Mouse (Mus musculus): ENCODE measurements at regions not wholly inside any gene's neighbourhood (a gene's known extent, or its start where the extent isn't known, plus 50 kb on each side); places are given as distances from the start of the nearest gene placed in this dataset.

DNA sequence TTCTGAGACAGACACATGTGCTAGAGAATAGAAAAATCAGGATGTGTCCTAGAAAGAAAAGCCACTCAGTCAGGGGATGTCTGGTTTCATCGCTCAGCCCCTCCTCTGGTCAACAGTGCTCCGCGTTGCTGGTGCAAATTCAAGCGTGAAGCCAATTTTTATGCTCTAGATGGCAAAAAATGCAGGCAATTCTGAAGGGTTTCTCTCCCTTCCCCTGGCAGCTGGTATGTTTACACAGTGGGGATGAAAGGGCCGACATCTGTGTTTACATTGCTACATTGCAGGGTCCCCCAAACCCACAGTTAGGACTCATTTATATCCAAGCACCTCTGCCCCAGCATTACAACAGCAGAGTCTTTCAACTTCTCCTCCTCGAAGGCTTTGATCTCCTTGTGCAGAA lies 203.3 kb downstream of the Etaa1 start:
- no peak overlapping the region for H3K9ac ChIP-seq (replicated peaks; ENCODE audit: low read length)
- WGBS, result 26% methylated on average over 6 of the region's 6 CpGs
- no peaks in the 10 kb centered on the region for H3K9me3 ChIP-seq (replicated peaks; ENCODE audit: control insufficient read depth, low read length)
- H3K4me3 ChIP-seq (ENCODE audit: low read depth, low read length), result no peak overlapping the region
- H3K27me3 ChIP-seq (ENCODE audit: control insufficient read depth, insufficient read depth, low read length), result no peaks in the 10 kb centered on the region
- no peak overlapping the region for H3K27ac ChIP-seq (replicated peaks; ENCODE audit: low read depth, low read length)
- ATAC-seq (replicated peaks; ENCODE audit: insufficient number of reproducible peaks, low FRiP score, low TSS enrichment, low read depth) (peak; percentile 86), DNase-seq (ENCODE audit: low spot score) (peak; percentile 60)
- no peaks in the 10 kb centered on the region for H3K36me3 ChIP-seq (replicated peaks; ENCODE audit: control insufficient read depth, insufficient read depth, low read depth, low read length)
- H3K4me1 ChIP-seq (ENCODE audit: control insufficient read depth, insufficient read depth, low read length), result no peaks in the 10 kb centered on the region
- H3K4me2 ChIP-seq (ENCODE audit: low read depth, low read length), result no peak overlapping the region

DNA sequence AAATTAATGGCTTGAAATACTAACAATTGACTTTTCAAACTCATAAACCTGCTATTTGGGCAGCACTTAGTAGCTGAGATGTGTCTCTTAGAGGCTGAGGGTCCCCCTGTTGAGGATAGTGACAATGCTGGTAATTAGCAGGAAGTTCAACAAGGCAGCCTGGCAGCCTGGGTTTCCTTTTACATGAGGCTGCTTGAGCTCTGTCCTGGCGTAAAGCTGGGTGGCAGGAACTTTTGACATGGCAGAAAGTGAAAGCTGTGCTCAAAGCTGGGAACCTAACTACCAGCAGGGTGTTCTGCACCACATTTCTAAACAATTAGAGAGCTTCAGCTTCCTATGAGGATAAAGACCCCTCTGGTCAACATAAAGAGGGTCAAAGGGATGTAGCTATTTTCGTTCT lies 194.5 kb downstream of the Etaa1 start:
- DNase-seq (ENCODE audit: low spot score) (no peak), ATAC-seq (replicated peaks; ENCODE audit: insufficient number of reproducible peaks, low FRiP score, low TSS enrichment, low read depth) (no peak)
- Histone ChIP-seq H3K27ac (replicated peaks; ENCODE audit: low read depth, low read length) (no peak overlapping the region), H3K27me3 (ENCODE audit: control insufficient read depth, insufficient read depth, low read length) (no peaks in the 10 kb centered on the region), H3K36me3 (replicated peaks; ENCODE audit: control insufficient read depth, insufficient read depth, low read depth, low read length) (no peaks in the 10 kb centered on the region), H3K9me3 (replicated peaks; ENCODE audit: control insufficient read depth, low read length) (no peaks in the 10 kb centered on the region), H3K4me3 (ENCODE audit: low read depth, low read length) (no peak overlapping the region), H3K4me2 (ENCODE audit: low read depth, low read length) (no peak overlapping the region), H3K9ac (replicated peaks; ENCODE audit: low read length) (no peak overlapping the region), H3K4me1 (ENCODE audit: control insufficient read depth, insufficient read depth, low read length) (no peaks in the 10 kb centered on the region)
- 45% methylated on average over 2 of the region's 2 CpGs for WGBS

DNA sequence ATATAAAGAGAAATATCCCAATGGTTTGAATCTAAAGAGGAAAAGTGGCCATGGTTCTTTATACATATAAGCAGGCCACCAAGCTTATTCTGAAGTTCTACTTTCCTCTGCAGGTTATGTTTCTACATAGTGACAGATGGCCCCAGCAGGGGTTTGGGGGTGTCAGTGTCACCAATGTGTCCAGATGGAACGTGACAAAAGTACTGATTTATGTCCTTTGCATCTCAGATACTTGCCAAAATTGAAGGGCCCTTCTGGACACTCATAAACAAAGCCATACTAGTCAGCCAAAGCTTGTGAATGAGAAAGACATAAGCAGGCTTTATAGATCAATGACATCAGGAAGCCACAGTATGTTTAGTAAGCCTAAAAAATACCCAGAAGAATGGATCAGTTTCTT lies 190.3 kb downstream of the Etaa1 start:
- H3K27ac ChIP-seq (replicated peaks; ENCODE audit: low read depth, low read length), result no peak overlapping the region

DNA sequence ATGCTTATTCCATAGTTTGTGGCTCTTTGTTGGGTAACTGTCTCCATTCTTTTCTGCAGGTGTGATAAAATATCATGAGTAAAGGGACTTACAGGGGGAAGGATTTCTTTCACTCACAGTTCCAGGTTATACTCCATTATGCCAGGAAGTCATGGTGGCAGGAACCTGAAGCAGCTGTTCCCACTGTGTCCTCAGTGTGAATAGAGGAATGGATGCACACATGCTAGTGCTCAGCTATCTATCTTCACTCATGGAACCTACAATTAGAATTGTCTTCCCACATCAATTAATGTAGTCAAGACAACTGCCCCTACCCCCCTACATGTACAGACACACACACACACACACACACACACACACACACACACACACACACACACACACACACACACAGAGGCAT lies 189.5 kb downstream of the Etaa1 start:
- no peak for ATAC-seq (replicated peaks; ENCODE audit: insufficient number of reproducible peaks, low FRiP score, low TSS enrichment, low read depth)
- Histone ChIP-seq H3K9me3 (replicated peaks; ENCODE audit: control insufficient read depth, low read length) (no peaks in the 10 kb centered on the region), H3K27ac (replicated peaks; ENCODE audit: low read depth, low read length) (no peak overlapping the region), H3K4me2 (ENCODE audit: low read depth, low read length) (no peak overlapping the region), H3K9ac (replicated peaks; ENCODE audit: low read length) (no peak overlapping the region), H3K4me3 (ENCODE audit: low read depth, low read length) (no peak overlapping the region), H3K36me3 (replicated peaks; ENCODE audit: control insufficient read depth, insufficient read depth, low read depth, low read length) (no peaks in the 10 kb centered on the region), H3K4me1 (ENCODE audit: control insufficient read depth, insufficient read depth, low read length) (no peaks in the 10 kb centered on the region), H3K27me3 (ENCODE audit: control insufficient read depth, insufficient read depth, low read length) (no peaks in the 10 kb centered on the region)
- DNase-seq (ENCODE audit: low spot score), result no peak

More for the DNA sequence above, 190.3 kb downstream of the Etaa1 start:
- H3K4me2 ChIP-seq (ENCODE audit: low read depth, low read length), result no peak overlapping the region
- DNase-seq (ENCODE audit: low spot score) (no peak), ATAC-seq (replicated peaks; ENCODE audit: insufficient number of reproducible peaks, low FRiP score, low TSS enrichment, low read depth) (no peak)
- no peaks in the 10 kb centered on the region for H3K4me1 ChIP-seq (ENCODE audit: control insufficient read depth, insufficient read depth, low read length)
- no peak overlapping the region for H3K4me3 ChIP-seq (ENCODE audit: low read depth, low read length)
- WGBS, result 42% methylated on average over 1 of the region's 1 CpGs
- H3K36me3 ChIP-seq (replicated peaks; ENCODE audit: control insufficient read depth, insufficient read depth, low read depth, low read length), result no peaks in the 10 kb centered on the region
- H3K9ac ChIP-seq (replicated peaks; ENCODE audit: low read length), result no peak overlapping the region
- no peaks in the 10 kb centered on the region for H3K27me3 ChIP-seq (ENCODE audit: control insufficient read depth, insufficient read depth, low read length)
- no peaks in the 10 kb centered on the region for H3K9me3 ChIP-seq (replicated peaks; ENCODE audit: control insufficient read depth, low read length)

DNA sequence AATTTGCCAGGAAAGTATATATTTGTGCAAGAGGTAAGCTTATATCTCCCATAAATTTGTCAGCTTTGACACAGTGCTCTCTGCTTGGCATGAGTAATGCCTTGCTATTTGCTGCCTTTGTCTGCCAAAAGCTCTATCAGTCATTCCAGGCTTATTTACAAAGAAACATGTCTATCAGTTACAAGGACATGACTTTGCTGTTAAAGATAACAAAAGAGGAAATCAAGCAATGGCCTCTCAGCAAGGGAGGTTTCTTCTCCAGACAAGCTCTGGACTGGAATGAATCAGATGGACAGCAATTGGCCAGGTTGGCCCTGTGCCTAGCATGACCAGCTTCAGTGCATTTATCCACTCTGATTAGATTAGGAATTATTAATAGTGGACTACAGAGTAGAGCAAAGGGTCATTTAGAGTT lies 185.3 kb downstream of the Etaa1 start:
- Histone ChIP-seq H3K27me3 (ENCODE audit: control insufficient read depth, insufficient read depth, low read length) (no peaks in the 10 kb centered on the region), H3K4me3 (ENCODE audit: low read depth, low read length) (no peak overlapping the region), H3K9ac (replicated peaks; ENCODE audit: low read length) (no peak overlapping the region), H3K9me3 (replicated peaks; ENCODE audit: control insufficient read depth, low read length) (no peaks in the 10 kb centered on the region), H3K4me2 (ENCODE audit: low read depth, low read length) (no peak overlapping the region), H3K27ac (replicated peaks; ENCODE audit: low read depth, low read length) (no peak overlapping the region), H3K4me1 (ENCODE audit: control insufficient read depth, insufficient read depth, low read length) (no peaks in the 10 kb centered on the region), H3K36me3 (replicated peaks; ENCODE audit: control insufficient read depth, insufficient read depth, low read depth, low read length) (no peaks in the 10 kb centered on the region)
- ATAC-seq (replicated peaks; ENCODE audit: insufficient number of reproducible peaks, low FRiP score, low TSS enrichment, low read depth) (no peak), DNase-seq (ENCODE audit: low spot score) (no peak)

DNA sequence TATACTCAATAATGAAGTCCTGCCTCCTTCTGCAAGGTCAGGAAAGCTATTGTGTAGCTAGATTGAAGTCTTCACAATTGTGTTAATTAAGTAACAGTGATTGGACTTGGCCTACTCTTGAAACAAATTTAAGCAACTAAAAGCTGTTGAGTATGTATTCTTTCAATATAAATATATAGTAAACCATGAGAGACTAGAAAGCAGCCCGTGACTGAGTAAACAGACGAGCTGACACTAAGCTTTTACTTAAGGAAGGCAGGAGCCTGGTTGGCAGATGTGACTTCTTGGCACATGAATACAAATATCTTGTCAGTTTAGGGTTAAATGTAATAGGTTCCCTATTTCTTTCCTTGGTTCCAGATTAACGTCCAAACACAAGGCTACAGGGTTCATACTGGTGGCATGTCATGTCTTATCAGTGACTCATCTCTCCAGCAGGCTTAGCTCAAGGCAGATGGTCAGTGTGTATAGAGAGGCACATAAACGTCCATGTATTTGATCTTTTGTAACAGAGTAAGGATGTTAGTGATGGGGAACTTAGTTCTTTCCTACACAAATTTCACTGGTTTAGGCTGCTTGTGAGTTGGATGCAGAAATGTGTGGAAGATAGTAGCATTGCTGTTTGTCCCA lies 184.7 kb downstream of the Etaa1 start:
- DNase-seq (ENCODE audit: low spot score), result no peak
- no peak overlapping the region for H3K4me2 ChIP-seq (ENCODE audit: low read depth, low read length)
- WGBS, result 64% methylated on average over 4 of the region's 4 CpGs
- H3K9me3 ChIP-seq (replicated peaks; ENCODE audit: control insufficient read depth, low read length), result no peaks in the 10 kb centered on the region
- H3K36me3 ChIP-seq (replicated peaks; ENCODE audit: control insufficient read depth, insufficient read depth, low read depth, low read length), result no peaks in the 10 kb centered on the region
- no peaks in the 10 kb centered on the region for H3K27me3 ChIP-seq (ENCODE audit: control insufficient read depth, insufficient read depth, low read length)
- no peaks in the 10 kb centered on the region for H3K4me1 ChIP-seq (ENCODE audit: control insufficient read depth, insufficient read depth, low read length)
- no peak overlapping the region for H3K27ac ChIP-seq (replicated peaks; ENCODE audit: low read depth, low read length)
- H3K4me3 ChIP-seq (ENCODE audit: low read depth, low read length), result no peak overlapping the region
- H3K9ac ChIP-seq (replicated peaks; ENCODE audit: low read length), result no peak overlapping the region
- no peak for ATAC-seq (replicated peaks; ENCODE audit: insufficient number of reproducible peaks, low FRiP score, low TSS enrichment, low read depth)

- H3K4me2 ChIP-seq (ENCODE audit: low read depth, low read length), result no peak overlapping the region
- no peak for DNase-seq (ENCODE audit: low spot score)
- no peaks in the 10 kb centered on the region for H3K27me3 ChIP-seq (ENCODE audit: control insufficient read depth, insufficient read depth, low read length)
- H3K9ac ChIP-seq (replicated peaks; ENCODE audit: low read length), result no peak overlapping the region
- H3K36me3 ChIP-seq (replicated peaks; ENCODE audit: control insufficient read depth, insufficient read depth, low read depth, low read length), result no peaks in the 10 kb centered on the region
- H3K9me3 ChIP-seq (replicated peaks; ENCODE audit: control insufficient read depth, low read length), result no peaks in the 10 kb centered on the region
- no peak for ATAC-seq (replicated peaks; ENCODE audit: insufficient number of reproducible peaks, low FRiP score, low TSS enrichment, low read depth)
- no peaks in the 10 kb centered on the region for H3K4me1 ChIP-seq (ENCODE audit: control insufficient read depth, insufficient read depth, low read length)
- no peak overlapping the region for H3K4me3 ChIP-seq (ENCODE audit: low read depth, low read length)
- no peak overlapping the region for H3K27ac ChIP-seq (replicated peaks; ENCODE audit: low read depth, low read length)
Observed at GRCm38 (mm10) chr11:17797632-17798031, 156.0 kb downstream of the Etaa1 start.

DNA sequence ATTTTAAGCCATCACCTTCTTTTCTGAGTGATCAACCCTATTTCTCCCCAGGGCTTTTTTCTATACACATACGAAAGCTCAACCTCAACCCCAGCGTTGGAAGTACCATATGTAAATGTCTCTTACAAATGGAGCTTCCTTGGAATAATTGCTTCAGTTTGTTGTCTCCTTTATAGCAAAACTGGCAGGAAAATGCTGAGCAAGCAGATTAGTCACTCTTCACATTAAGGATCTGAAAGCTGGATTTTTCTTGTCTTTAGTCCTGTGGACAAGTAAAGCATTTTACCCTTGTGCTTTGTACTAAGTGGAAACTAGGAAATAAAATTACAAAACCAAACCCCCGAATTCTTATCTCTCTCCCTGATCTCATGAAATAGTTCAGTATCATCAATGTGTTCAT lies 145.8 kb downstream of the Etaa1 start:
- no peak overlapping the region for H3K27ac ChIP-seq (replicated peaks; ENCODE audit: low read depth, low read length)
- no peak overlapping the region for H3K4me2 ChIP-seq (ENCODE audit: low read depth, low read length)
- 77% methylated on average over 3 of the region's 3 CpGs for WGBS
- ATAC-seq (replicated peaks; ENCODE audit: insufficient number of reproducible peaks, low FRiP score, low TSS enrichment, low read depth) (no peak), DNase-seq (ENCODE audit: low spot score) (no peak)
- H3K4me3 ChIP-seq (ENCODE audit: low read depth, low read length), result no peak overlapping the region
- no peaks in the 10 kb centered on the region for H3K9me3 ChIP-seq (replicated peaks; ENCODE audit: control insufficient read depth, low read length)
- no peaks in the 10 kb centered on the region for H3K4me1 ChIP-seq (ENCODE audit: control insufficient read depth, insufficient read depth, low read length)
- no peak overlapping the region for H3K9ac ChIP-seq (replicated peaks; ENCODE audit: low read length)
- H3K27me3 ChIP-seq (ENCODE audit: control insufficient read depth, insufficient read depth, low read length), result no peaks in the 10 kb centered on the region
- no peaks in the 10 kb centered on the region for H3K36me3 ChIP-seq (replicated peaks; ENCODE audit: control insufficient read depth, insufficient read depth, low read depth, low read length)

Measured in embryonic facial prominence, embryonic 11.5 days (tissue).